Mouse (Mus musculus) thymus, postnatal 10 days (tissue): ENCODE measurements around the gene Wdr25.
A peak's percentile ranks its signal among the peaks of the same experiment; 100 is the strongest.
"Not testable (repeated sequence)": the region's sequence is repeated elsewhere in the genome, so short reads cannot be mapped to it uniquely, and the experiment has no call there.

Experiments
- DNase-seq, 2 experiments: peaks; one replicate each; pipeline ENCODE4 v3.0.0; 2021; ENCODE audit warnings: low spot score in 2 of 2

The Wdr25 gene

GRCm38 (mm10) chr12:108892989-108893714, at the start of gene Wdr25:
TSS of gene Wdr25 (plus strand) at chr12:108893631.
- no peak for DNase-seq

GRCm38 (mm10) chr12:108848033-108848432, 45.4 kb upstream of the Wdr25 start:
- DNase-seq = not testable (repeated sequence)

- DNase-seq = no peak
These were observed 43.9 kb upstream of the Wdr25 start for GRCm38 (mm10) chr12:108849488-108850022.

- DNase-seq = no peak
These were observed 43.3 kb upstream of the Wdr25 start for GRCm38 (mm10) chr12:108850129-108850528.

GRCm38 (mm10) chr12:108850886-108851285, 42.5 kb upstream of the Wdr25 start:
- DNase-seq = no peak

- no peak for DNase-seq
These were observed 40.6 kb upstream of the Wdr25 start for GRCm38 (mm10) chr12:108852822-108853221.

GRCm38 (mm10) chr12:108855081-108855480, 38.4 kb upstream of the Wdr25 start:
- DNase-seq = no peak

GRCm38 (mm10) chr12:108856186-108856585, 37.2 kb upstream of the Wdr25 start:
- DNase-seq = no peak

GRCm38 (mm10) chr12:108857109-108857508, 36.3 kb upstream of the Wdr25 start:
- no peak for DNase-seq

- no peak for DNase-seq
These were observed 35.7 kb upstream of the Wdr25 start for GRCm38 (mm10) chr12:108857589-108858184.

- DNase-seq = no peak
These were observed 34.9 kb upstream of the Wdr25 start for GRCm38 (mm10) chr12:108858486-108858885.

- DNase-seq = no peak
These were observed 28.4 kb upstream of the Wdr25 start for GRCm38 (mm10) chr12:108865007-108865494.

GRCm38 (mm10) chr12:108869575-108869974, 23.9 kb upstream of the Wdr25 start:
- peak in 1 of 2 experiments; percentile 12 for DNase-seq

GRCm38 (mm10) chr12:108873122-108873521, 20.3 kb upstream of the Wdr25 start:
- no peak for DNase-seq

- DNase-seq = no peak
These were observed 14.3 kb upstream of the Wdr25 start for GRCm38 (mm10) chr12:108879138-108879537.

- no peak for DNase-seq
These were observed 12.8 kb upstream of the Wdr25 start for GRCm38 (mm10) chr12:108880606-108881005.

- no peak for DNase-seq
These were observed 12.2 kb upstream of the Wdr25 start for GRCm38 (mm10) chr12:108881192-108881591.

- DNase-seq = no peak
These were observed 10.7 kb upstream of the Wdr25 start for GRCm38 (mm10) chr12:108882776-108883175.

GRCm38 (mm10) chr12:108885906-108886305, 7.5 kb upstream of the Wdr25 start:
- DNase-seq = no peak

GRCm38 (mm10) chr12:108887077-108887476, 6.4 kb upstream of the Wdr25 start:
- DNase-seq = no peak

- no peak for DNase-seq
These were observed 4.8 kb upstream of the Wdr25 start for GRCm38 (mm10) chr12:108888632-108889031.

GRCm38 (mm10) chr12:108893715-108894431, 442 bp downstream of the Wdr25 start, which contains the start of gene Wars:
TSS of gene Wars (minus strand) at chr12:108894174.
- DNase-seq = peak; percentile 88 to 90
